Mouse (Mus musculus) lung, adult 2 months (tissue): Measurements from ENCODE around the gene Ppm1n.

Source experiments
- CTCF ChIP-seq: fragments of 200-500 bp; IDR thresholded peaks from 2 replicates; pipeline ENCODE4 v1.5.1; 2011; ENCODE audit warnings: mild to moderate bottlenecking, low read length, control low read depth; ENCODE audit not compliant: insufficient read depth
- POLR2A ChIP-seq: fragments of 200-500 bp; IDR thresholded peaks from 2 replicates; pipeline ENCODE4 v1.6.1; 2011; ENCODE audit warnings: low read depth, mild to moderate bottlenecking, control low read depth, low read length, borderline replicate concordance; ENCODE audit errors: extremely low read depth

GRCm38 (mm10) chr7:19295503-19296185 is 15.8 kb upstream of the Ppm1n start:
- TF ChIP-seq POLR2A = peak; percentile 39; the same call in 1 of the 2 replicates
- peak; percentile 81 for TF ChIP-seq CTCF
